Mouse (Mus musculus) cerebellum, adult 18-20 months (tissue): Measurements from ENCODE around the gene Gm16405.
"Not testable (repeated sequence)": the region's sequence is repeated elsewhere in the genome, so short reads cannot be mapped to it uniquely, and the experiment has no call there.

ENCODE experiments used
- DNase-seq, 2 experiments: peaks; one replicate each; pipeline ENCODE4 v3.0.0; 2021

The Gm16405 gene

DNA sequence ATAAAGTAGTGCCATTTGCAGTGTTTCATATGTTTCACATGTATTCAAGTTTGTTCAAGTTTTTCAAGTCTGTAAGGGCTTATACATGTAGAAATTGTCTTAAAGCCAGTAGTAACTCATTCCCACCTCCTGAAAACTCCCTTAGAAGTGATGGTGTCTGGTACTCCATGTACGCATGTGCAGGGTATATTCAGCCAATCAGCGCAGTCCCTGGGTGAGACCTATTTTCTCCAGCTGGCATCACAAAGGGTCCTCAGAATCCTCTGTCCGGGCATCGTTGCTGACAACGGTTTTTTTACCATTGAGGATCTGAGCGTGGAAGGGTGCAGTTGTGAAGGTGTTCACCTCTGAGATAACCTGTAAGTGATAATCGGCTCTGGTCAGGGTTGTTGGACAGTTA, at the start of gene Gm16405:
Gene Gm16405, plus strand, starts transcription at position 301 of the 400 bp plus-strand sequence.
- DNase-seq: not testable (repeated sequence)
